Mouse (Mus musculus) MEL-GATA-1-ER (cell line): ENCODE results near the gene Hk3.

Source experiments
- DNase-seq: peaks from one replicate; pipeline ENCODE4 v3.0.0-alpha.2; 2012; ENCODE audit warnings: low read depth; ENCODE audit errors: extremely low read depth

Gene Hk3

DNA sequence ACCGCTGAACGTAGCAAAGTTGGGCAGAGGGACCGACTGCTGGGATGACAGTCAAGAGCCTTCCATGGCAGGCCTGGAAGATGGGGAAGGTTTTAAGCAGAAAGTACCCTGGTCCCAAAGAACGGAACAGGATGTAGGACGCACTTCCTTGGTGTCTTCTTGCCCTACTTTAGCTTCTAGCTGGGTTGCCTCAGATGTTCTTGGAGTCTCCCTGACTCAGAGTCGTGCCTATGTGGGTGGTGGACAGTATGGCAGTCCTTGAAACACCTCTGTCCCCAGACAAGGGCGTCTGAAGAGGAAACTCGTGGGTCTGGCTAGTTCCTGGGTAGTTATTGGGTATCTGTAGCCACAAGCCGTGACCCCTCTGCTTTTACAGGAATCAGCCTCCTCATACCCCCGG lies 19.1 kb downstream of the Hk3 start:
- no peak for DNase-seq

DNA sequence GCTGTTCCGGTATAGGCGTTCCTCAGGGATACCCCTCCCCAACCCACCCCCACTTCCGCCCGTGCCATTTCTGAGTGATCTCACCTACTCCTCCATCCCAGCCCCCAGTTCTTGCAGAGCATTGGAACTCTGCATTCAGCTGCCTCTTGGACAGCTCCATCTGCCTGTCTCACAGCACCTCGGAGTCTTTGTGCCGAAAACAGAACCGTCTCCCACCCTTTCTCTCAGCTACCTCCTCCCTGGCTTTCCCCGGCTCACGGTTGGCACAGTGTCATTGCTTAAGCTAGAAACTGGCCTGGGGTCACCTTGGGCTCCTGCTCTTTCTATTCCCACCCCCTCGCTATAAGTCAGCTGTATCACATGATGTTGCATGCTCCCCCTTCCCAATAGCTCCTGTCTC lies 20.8 kb downstream of the Hk3 start:
- DNase-seq, result no peak

DNA sequence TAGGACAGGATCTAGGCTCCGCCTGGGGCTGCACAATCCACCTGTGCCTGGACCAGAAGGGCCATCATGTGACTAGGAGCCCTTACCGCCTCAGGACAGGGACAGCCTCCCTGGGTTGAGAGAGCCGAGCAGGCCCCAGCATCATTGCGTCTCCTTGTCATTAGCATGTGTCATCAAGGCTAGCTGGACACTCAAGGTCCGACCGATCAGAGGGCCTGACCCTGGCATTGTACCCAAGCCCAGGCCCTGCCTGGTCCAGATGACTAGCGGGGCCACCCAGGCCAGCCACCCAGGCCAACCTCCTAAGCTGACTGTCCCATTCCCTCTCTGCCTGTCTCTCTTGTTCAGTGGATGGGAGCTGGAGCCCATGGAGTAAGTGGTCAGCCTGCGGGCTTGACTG lies 23.6 kb downstream of the Hk3 start:
- DNase-seq, result no peak

DNA sequence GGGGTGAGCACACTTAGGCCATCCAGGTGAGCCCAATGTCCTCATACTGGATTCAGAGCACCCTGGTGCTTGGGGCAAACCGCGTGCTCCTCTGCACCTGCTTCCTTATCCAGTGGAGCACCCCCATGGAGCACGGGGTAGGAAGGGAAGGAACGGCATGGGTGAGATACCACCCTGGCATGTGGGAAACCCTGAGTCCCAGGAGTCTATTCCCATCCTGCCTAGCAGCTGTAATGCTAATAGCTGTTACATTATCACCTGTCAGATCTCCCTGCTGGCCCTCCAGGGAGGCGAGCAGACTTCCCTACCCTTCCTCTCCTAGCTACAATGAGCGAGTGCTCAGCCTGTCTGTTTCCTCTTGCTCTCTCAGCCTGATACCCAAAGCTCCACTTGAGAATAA lies 26.0 kb downstream of the Hk3 start:
- DNase-seq, result no peak

DNA sequence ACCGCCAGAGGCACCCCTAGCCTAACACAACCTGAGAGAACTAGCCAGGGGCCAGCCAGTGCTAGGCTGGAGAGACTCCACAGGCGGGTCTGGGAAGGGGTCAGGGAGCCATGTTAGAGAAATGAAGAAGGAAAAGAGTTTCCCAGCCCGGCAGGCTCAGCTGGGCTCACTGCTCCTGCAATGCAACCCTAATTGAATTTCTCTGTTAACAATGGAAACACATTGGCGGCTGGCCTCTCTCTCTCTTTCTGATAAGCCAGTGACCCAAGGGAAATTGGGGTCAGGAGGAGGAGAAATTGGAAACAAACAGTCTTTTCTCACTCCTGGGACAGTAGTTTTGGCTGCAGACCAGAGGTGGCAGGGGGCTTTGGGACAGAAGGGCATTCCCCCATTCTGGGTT lies 26.6 kb downstream of the Hk3 start:
- DNase-seq, result no peak

DNA sequence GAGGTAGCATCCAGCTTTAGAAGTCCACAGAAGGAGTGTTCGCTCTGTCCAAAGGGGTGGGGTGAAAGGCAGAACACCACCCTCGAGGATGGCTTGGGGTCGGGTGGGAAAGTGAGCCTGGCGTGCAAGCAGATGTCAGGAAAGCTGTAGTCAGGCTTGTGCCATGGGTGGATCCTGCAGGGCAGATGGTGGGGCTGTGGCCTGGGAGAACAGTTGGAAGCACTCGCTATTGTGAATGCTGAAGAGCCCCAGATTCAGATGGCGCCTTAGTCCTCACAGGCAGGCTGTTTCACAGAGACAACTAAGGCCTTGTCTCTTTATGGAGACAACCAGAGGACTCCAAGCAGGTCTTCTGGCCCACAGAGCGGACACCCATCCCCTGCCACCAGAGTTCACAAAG lies 29.0 kb downstream of the Hk3 start:
- no peak for DNase-seq

DNA sequence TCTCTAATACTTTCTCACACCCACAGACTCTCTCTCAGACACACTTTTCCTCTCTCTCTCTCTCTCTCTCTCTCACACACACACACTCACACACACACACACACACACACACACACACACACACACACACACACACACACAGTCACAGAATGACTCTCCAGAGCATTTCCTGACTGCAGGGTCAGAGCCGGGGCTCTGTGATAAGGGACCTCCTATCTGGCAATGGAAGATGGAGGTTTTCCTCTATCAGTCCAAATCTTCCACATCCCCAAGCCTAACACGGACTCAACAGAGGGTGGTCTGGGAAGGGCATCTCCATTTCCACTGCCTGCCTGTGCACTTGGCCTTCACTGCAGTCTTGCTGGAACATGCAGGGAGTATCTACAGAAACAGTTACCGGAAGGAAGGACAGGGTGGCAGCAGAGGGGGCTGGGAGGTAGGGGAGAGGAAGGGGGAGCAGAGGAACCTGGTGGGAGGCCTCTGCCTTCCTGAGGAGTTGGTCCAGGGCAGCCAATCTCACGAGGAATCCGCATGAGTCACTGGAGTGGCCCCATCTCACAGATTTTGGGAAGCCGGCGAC lies 32.9 kb downstream of the Hk3 start:
- no peak for DNase-seq

DNA sequence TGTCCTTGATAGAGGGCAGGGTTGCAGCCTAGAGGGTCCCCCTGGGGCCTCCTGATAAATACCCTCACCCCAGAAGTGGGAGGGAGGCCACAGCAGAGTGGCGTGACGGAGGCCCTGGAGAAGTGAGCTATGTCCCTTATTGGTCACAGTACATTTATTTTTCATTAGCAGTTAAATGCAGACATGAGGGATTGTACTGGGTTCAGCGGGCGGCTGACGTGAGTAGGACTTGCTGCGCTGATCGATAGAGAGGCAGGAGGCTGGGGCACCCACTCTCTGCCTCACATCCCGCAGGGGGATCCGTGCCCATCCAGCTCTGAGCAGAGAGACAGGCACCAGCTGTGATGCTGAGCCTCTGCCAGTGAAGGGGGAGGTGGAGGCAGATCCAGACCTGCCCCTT lies 33.8 kb downstream of the Hk3 start:
- no peak for DNase-seq

DNA sequence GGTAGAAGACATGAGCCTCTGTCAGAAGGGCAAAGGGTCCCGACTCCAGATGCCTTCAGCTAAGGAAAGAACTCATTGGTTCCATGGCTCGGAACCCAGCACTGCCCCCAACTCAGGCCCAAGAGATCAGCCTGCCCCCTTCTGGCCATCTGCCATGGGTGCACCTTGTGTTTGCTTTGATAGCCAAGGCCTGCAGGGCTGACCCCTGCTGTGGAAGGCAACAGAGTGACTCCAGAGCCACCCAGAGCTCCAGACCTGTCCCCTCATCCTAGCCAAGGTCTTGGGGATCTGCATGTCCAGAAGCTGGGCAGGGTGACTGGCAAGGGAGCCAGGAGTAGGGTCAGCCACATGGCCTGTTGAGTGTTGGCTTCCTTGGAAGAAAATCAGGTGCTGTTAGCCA lies 37.6 kb downstream of the Hk3 start:
- no peak for DNase-seq

DNA sequence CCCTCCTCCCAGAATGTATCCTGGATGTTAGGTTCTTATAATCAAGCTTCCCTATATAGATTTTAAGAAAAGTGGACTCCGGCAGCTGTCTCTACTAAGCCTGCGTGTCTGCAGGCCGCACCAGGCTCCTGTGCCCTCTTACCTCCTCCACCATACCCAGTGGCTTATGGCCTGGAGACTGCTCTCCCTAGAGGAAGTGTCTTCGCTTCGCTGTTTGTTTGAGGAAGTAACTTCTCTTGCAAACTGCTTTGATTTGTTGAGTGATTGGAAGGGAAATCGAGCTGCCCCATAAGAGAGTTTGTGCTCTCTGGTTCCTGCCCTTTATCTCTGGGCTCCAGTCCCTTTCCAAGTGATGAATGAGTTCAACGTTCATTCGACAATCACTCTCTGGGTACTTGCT lies 38.2 kb downstream of the Hk3 start:
- no peak for DNase-seq

DNA sequence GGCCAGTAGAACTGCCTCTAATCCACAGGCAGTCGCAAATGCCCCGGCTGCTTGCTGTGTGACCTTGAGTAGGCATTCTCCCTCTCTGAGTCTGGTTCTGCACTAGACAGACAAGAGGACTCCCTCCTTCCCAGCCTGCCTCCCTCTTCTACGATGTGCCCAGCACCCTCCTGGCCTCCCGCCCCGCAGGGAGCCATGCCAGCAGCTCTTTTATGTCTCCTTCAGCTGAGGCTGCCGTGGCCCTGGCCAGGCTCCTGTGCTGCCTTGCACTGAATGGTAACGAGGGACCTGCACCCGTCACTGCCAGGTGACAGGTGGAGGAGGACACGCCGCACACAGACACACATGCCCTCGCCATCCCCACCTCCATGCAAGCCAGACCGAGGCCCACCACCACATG lies 40.2 kb downstream of the Hk3 start:
- no peak for DNase-seq

DNA sequence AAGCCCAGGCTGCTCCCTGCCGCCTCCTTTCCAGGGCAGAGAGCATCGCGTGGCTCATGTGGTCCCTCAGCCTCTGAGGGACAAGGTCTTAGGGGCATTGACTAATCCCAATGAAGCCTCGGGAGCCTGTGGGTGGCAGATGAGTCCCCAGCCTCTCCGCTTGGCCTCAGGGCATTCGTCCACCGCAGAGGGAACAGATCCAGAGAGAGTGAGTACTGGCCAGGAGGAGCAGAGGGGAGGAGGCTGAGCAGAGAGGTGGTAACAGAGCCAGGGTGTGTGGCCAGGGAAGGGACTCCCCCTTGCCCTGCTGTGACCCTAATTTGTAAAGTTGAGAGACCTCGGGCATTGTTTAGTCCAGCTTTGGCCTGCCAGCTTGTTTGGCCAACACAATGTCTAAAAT lies 42.4 kb downstream of the Hk3 start:
- no peak for DNase-seq

DNA sequence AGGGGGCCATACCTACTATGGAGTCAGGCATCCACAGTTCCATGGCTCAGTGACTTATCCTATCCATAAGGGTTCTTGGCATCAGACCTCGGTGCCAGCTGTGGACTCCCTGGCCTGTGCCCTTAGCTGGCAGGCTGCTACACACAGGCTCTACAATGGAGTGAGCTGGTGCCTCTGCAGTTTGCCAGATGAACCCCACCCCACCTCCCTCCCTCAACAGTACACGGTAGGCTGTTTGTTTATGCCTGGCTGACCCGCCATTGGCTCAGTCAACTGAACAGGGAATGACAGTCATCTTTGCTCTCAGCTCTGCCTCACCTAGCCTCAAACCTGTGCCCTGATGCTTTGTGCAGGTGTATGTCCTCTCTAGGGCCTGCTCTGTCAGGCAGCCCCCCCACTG lies 45.6 kb downstream of the Hk3 start:
- no peak for DNase-seq

DNA sequence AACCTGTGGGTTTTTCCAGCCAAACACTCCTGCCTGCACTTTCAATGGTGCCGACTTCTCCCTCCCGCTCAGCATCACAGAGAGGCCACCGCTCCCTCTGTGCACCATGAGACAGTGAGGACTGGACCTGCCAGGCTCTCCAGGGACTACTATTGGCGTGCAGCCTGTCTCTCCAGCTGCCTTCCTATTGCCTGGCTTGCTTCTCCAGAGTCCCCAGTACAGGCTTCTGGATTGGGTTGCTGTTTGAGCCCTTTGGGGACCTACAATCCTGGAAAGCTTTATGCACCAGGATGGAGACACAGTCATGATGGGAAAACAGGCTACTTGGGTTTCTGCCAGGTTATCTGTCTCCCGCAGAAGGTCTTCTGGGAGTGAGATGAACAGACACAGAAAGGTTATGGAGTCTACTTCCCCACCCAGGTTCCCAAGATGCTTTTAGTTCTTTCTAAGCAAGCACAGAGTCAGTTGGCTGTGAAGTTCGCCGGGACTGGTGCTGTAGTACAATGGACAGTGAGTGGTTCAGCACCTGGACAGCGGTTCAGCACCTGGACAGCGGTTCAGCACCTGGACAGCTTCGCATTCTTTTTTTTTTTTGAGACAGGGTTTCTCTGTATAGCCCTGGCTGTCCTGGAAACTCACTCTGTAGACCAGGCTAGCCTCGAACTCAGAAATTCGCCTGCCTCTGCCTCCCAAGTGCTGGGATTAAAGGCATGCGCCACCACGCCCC lies 50.5 kb downstream of the Hk3 start:
- DNase-seq, result peak; percentile 1

DNA sequence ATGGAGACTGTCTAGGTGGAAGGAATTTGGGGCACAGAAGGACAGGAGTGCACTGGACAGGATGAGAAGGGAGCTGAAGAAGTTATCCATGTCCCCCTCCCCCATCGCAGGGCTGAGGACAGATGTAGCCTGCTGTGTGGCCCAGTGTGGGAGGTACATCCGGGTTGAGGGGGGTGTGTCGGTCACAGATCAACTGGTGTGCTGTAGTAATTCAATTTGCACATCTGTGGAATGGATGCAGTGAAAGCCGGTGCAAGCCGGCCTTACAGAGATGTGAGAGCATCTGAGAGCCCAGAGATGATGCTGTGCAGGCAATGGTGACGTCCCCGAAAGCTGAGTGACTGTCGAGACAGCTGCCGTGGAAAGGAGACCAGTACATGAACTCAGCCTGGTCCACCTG lies 51.7 kb downstream of the Hk3 start:
- no peak for DNase-seq

DNA sequence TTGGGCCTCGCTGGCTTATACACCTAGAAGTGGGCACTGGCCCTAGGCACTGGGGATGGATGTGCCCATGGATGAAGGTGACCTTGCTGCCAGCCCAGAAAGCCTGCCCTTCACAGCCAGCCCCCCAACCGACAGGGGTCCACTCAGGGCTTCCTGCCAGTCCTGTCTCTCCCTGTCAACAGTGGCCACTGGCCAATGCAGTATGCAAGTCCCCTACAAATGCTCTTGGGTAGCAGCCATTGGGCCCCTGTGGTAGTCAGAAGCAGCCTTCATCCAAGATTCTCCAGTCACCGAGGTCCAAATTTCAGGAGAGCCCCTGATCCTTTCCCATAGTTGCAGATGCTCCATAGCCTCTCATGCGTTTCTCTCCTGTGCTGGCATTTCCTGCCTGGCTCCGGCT lies 52.5 kb downstream of the Hk3 start:
- DNase-seq, result no peak

DNA sequence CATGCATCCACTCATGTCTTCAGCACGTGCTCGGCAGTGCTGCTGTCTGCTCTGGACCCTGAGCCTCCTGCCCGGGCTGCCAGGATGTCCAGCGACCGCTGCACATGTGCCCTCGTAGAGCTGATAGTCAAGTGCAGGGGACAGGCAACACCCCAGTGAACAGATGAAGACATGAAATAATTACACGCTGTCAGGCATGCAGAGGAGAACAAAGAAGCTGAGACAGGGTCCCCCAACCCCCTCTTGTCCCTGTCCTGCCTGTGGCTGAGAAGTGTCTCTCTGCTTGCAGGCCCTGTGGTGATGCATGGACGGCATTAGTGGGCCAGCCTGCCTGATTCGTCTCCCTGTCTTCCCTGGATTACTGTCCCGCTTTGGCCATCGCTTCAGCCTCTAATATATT lies 53.7 kb downstream of the Hk3 start:
- no peak for DNase-seq

DNA sequence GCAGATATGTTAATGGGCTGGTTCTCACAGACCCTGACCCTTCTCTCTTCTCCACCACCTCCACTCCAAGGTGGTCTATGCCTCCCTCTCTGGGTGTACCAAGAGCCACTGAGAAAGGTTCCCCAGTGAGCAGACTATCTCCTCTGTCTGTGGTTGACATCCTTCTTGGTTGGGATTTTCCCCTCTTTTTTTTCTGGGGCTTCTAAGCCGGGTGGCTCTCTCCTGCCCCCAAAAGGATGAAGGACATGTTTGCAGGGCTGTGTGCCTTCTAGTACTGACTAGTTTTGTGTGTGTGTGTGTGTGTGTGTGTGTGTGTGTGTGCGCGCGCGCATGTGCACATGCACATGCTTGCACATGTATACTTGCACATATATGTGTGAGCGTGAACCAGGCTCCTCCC lies 55.9 kb downstream of the Hk3 start:
- no peak for DNase-seq

DNA sequence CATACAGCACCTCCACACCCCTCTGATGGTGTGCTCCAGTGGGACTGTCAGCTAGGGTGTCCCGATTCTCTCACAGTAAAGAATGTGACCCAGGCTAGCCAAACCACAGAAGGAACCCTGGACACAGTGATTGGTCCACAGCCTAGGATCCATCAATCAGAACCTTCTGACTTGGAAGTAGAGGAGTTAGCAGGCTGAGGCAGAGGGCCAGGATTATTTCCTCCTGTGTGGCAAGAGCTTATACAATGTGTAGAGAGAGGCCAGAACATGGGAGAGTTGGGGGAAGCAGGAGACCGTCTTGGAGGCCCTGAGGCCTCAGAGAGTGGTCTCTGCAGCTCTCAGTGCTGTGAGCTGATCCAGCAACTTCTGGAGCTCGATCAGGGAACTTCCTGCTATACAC lies 60.7 kb downstream of the Hk3 start:
- DNase-seq, result no peak

DNA sequence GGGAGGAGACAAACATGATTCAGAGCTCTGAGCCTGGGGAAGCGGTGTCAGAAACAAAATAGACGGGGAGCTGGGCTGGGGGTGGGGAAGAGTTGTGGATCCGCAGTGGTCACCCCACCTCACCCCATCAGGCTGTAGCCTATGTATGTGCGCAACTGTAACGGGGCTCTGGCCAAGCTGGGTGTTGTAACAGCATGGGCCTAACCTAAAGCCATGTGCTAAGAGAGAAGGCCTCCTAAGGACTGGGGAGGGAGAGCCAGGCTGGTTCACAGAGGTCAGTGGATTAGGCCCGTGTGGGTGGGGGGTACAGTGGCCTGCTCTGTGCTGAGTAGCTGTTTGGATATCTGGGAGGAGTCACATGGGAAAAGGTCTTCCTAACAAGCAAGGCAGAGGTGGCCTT lies 61.3 kb downstream of the Hk3 start:
- DNase-seq, result no peak

DNA sequence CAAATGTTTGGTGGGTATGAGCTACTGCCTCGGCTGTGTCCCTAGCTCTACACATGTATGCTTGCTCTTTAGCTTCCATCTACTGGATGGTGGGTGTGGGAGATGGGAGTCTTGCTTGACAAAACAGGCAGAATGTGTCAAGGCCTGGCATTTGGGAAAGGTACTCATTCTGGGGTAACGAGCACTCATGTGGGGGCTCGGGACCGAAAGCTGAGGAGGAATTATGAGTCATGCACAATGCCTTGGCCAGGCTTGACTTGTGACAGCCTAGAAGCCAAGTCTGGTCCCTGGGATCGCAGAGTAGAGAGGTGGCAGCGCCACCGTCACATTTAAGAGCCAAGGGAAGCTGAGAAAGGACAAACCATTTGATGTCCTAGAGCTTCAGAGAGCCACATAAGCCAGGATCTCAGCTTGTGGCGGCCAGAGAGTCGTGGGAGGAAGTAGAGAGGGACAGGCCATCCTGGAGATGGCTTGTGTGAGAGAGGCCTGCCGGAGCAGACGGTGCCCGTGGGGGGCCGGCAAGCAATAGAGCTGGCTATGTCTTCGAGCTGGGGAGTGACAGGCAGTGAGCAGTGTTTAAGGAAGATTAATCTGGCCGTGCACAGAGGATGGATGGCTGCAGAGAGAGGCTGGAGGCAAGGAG lies 62.0 kb downstream of the Hk3 start:
- DNase-seq, result no peak

DNA sequence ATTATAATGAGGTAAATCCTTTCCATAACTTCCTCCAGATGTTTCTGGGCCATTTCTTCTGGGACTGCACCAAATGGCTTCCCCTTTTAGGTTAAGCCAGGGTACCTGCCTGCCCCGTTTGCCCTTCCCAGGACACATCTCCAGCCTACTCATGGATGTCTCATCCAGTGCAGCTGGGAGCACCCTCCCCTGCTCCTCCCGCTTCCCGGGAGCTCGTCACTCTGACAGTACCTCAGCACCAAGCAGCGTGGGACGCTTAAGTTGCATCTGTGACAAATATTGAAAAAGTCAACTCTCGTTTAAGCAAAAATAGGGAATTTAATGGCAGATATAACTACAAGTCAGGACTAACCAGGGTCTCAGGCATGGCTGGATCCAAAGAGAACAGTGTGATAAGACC lies 63.9 kb downstream of the Hk3 start:
- no peak for DNase-seq
